Mouse (Mus musculus): ENCODE measurements around the gene Ak3. TPM values are rescaled to one million over a fixed set of nuclear protein-coding genes. Genes with fewer than 3 reads are reported as not detected.

Ak3 gene
- polyA plus RNA-seq (2015; fragmentation: Nextera tagmentation; extraction: Ambion mirVana), result 68.9 and 83.1 TPM in 2 replicates

- peak within 1 kb of the TSS; percentile 65 for H3K27ac ChIP-seq (ENCODE audit: low read length)
- peaks cover 12% of the 10 kb centered on the region for H3K4me1 ChIP-seq (replicated peaks; ENCODE audit: control insufficient read depth, insufficient read depth, low read length)
- ATAC-seq, result peak; percentile 92
- peak within 1 kb of the TSS; percentile 90 for H3K4me3 ChIP-seq (replicated peaks; ENCODE audit: low read length)
- peak within 1 kb of the TSS; percentile 90 for H3K9ac ChIP-seq (replicated peaks; ENCODE audit: low read depth, low read length)
- under 1% methylated on average over 68 of the region's 68 CpGs for WGBS
- H3K4me2 ChIP-seq (ENCODE audit: low read length), result peak within 1 kb of the TSS; percentile 69
- H3K27me3 ChIP-seq (replicated peaks; ENCODE audit: control insufficient read depth, insufficient read depth, low read length), result no peaks in the 10 kb centered on the region
- no peaks in the 10 kb centered on the region for H3K9me3 ChIP-seq (ENCODE audit: control insufficient read depth, low read length)
- no peaks in the 10 kb centered on the region for H3K36me3 ChIP-seq (ENCODE audit: control insufficient read depth, insufficient read depth)
Measured at GRCm38 (mm10) chr19:29047334-29048170, at the start of gene Ak3. Ak3 (minus strand) TSS chr19:29047961.

GRCm38 (mm10) chr19:29092194-29092593 is 44.4 kb upstream of the Ak3 start:
- no peak overlapping the region for H3K4me2 ChIP-seq (ENCODE audit: low read length)
- H3K4me1 ChIP-seq (replicated peaks; ENCODE audit: control insufficient read depth, insufficient read depth, low read length), result no peaks in the 10 kb centered on the region
- H3K9ac ChIP-seq (replicated peaks; ENCODE audit: low read depth, low read length), result no peak overlapping the region
- no peak overlapping the region for H3K4me3 ChIP-seq (replicated peaks; ENCODE audit: low read length)
- no peaks in the 10 kb centered on the region for H3K36me3 ChIP-seq (ENCODE audit: control insufficient read depth, insufficient read depth)
- no peak for ATAC-seq
- H3K27me3 ChIP-seq (replicated peaks; ENCODE audit: control insufficient read depth, insufficient read depth, low read length), result no peaks in the 10 kb centered on the region
- H3K9me3 ChIP-seq (ENCODE audit: control insufficient read depth, low read length), result no peaks in the 10 kb centered on the region
- H3K27ac ChIP-seq (ENCODE audit: low read length), result no peak overlapping the region

- no peak overlapping the region for H3K4me3 ChIP-seq (replicated peaks; ENCODE audit: low read length)
- 83% methylated on average over 6 of the region's 6 CpGs for WGBS
- no peak overlapping the region for H3K9ac ChIP-seq (replicated peaks; ENCODE audit: low read depth, low read length)
- no peaks in the 10 kb centered on the region for H3K9me3 ChIP-seq (ENCODE audit: control insufficient read depth, low read length)
- H3K4me1 ChIP-seq (replicated peaks; ENCODE audit: control insufficient read depth, insufficient read depth, low read length), result no peaks in the 10 kb centered on the region
- no peak overlapping the region for H3K4me2 ChIP-seq (ENCODE audit: low read length)
- ATAC-seq, result no peak
- H3K27me3 ChIP-seq (replicated peaks; ENCODE audit: control insufficient read depth, insufficient read depth, low read length), result no peaks in the 10 kb centered on the region
- no peak overlapping the region for H3K27ac ChIP-seq (ENCODE audit: low read length)
- H3K36me3 ChIP-seq (ENCODE audit: control insufficient read depth, insufficient read depth), result no peaks in the 10 kb centered on the region
Measured at GRCm38 (mm10) chr19:29088628-29089027, 40.9 kb upstream of the Ak3 start.

- peak; percentile 64 for ATAC-seq
- WGBS, result 20% methylated on average over 6 of the region's 6 CpGs
- Histone ChIP-seq H3K4me3 (replicated peaks; ENCODE audit: low read length) (no peak overlapping the region), H3K9me3 (ENCODE audit: control insufficient read depth, low read length) (no peaks in the 10 kb centered on the region), H3K27me3 (replicated peaks; ENCODE audit: control insufficient read depth, insufficient read depth, low read length) (no peaks in the 10 kb centered on the region), H3K9ac (replicated peaks; ENCODE audit: low read depth, low read length) (no peak overlapping the region), H3K4me2 (ENCODE audit: low read length) (no peak overlapping the region), H3K4me1 (replicated peaks; ENCODE audit: control insufficient read depth, insufficient read depth, low read length) (peaks cover 7% of the 10 kb centered on the region; the same call in 1 of the 2 replicates), H3K27ac (ENCODE audit: low read length) (no peak overlapping the region), H3K36me3 (ENCODE audit: control insufficient read depth, insufficient read depth) (no peaks in the 10 kb centered on the region)
Measured at GRCm38 (mm10) chr19:29074802-29075201, 27.0 kb upstream of the Ak3 start.

- WGBS, result 87% methylated on average over 5 of the region's 5 CpGs
- ATAC-seq, result no peak
Measured at GRCm38 (mm10) chr19:29069195-29069594, 21.4 kb upstream of the Ak3 start.

GRCm38 (mm10) chr19:29066981-29067471 is 19.3 kb upstream of the Ak3 start:
- H3K27me3 ChIP-seq (replicated peaks; ENCODE audit: control insufficient read depth, insufficient read depth, low read length), result no peaks in the 10 kb centered on the region
- 19% methylated on average over 11 of the region's 11 CpGs for WGBS
- no peak for ATAC-seq
- H3K9ac ChIP-seq (replicated peaks; ENCODE audit: low read depth, low read length), result no peak overlapping the region
- peaks cover 11% of the 10 kb centered on the region; the same call in 1 of the 2 replicates for H3K4me1 ChIP-seq (replicated peaks; ENCODE audit: control insufficient read depth, insufficient read depth, low read length)
- no peaks in the 10 kb centered on the region for H3K36me3 ChIP-seq (ENCODE audit: control insufficient read depth, insufficient read depth)
- no peak overlapping the region for H3K27ac ChIP-seq (ENCODE audit: low read length)
- no peak overlapping the region for H3K4me3 ChIP-seq (replicated peaks; ENCODE audit: low read length)
- H3K9me3 ChIP-seq (ENCODE audit: control insufficient read depth, low read length), result no peaks in the 10 kb centered on the region
- no peak overlapping the region for H3K4me2 ChIP-seq (ENCODE audit: low read length)

More at GRCm38 (mm10) chr19:29069195-29069594, 21.4 kb upstream of the Ak3 start:
- Histone ChIP-seq H3K4me1 (replicated peaks; ENCODE audit: control insufficient read depth, insufficient read depth, low read length) (peaks cover 5% of the 10 kb centered on the region; the same call in 1 of the 2 replicates), H3K9me3 (ENCODE audit: control insufficient read depth, low read length) (no peaks in the 10 kb centered on the region), H3K4me2 (ENCODE audit: low read length) (no peak overlapping the region), H3K36me3 (ENCODE audit: control insufficient read depth, insufficient read depth) (no peaks in the 10 kb centered on the region), H3K4me3 (replicated peaks; ENCODE audit: low read length) (no peak overlapping the region), H3K27me3 (replicated peaks; ENCODE audit: control insufficient read depth, insufficient read depth, low read length) (no peaks in the 10 kb centered on the region), H3K9ac (replicated peaks; ENCODE audit: low read depth, low read length) (no peak overlapping the region), H3K27ac (ENCODE audit: low read length) (no peak overlapping the region)

- Histone ChIP-seq H3K27ac (ENCODE audit: low read length) (no peak overlapping the region), H3K36me3 (ENCODE audit: control insufficient read depth, insufficient read depth) (no peaks in the 10 kb centered on the region), H3K9me3 (ENCODE audit: control insufficient read depth, low read length) (no peaks in the 10 kb centered on the region), H3K27me3 (replicated peaks; ENCODE audit: control insufficient read depth, insufficient read depth, low read length) (no peaks in the 10 kb centered on the region), H3K4me1 (replicated peaks; ENCODE audit: control insufficient read depth, insufficient read depth, low read length) (peaks cover 11% of the 10 kb centered on the region; the same call in 1 of the 2 replicates), H3K4me3 (replicated peaks; ENCODE audit: low read length) (no peak overlapping the region), H3K9ac (replicated peaks; ENCODE audit: low read depth, low read length) (no peak overlapping the region), H3K4me2 (ENCODE audit: low read length) (no peak overlapping the region)
- 52% methylated on average over 9 of the region's 9 CpGs for WGBS
- peak; percentile 32 for ATAC-seq
Measured at GRCm38 (mm10) chr19:29064451-29065102, 16.8 kb upstream of the Ak3 start.

- 0 out of 2 replicates have a peak overlapping the region, but pooled peaks have one; percentile 35 for H3K9ac ChIP-seq (replicated peaks; ENCODE audit: low read depth, low read length)
- no peak overlapping the region; the same call in 1 of the 2 replicates for H3K4me3 ChIP-seq (replicated peaks; ENCODE audit: low read length)
- H3K9me3 ChIP-seq (ENCODE audit: control insufficient read depth, low read length), result no peaks in the 10 kb centered on the region
Measured at GRCm38 (mm10) chr19:29063577-29064363, 16.0 kb upstream of the Ak3 start.

More at GRCm38 (mm10) chr19:29063577-29064363, 16.0 kb upstream of the Ak3 start:
- peaks cover 11% of the 10 kb centered on the region; the same call in 1 of the 2 replicates for H3K4me1 ChIP-seq (replicated peaks; ENCODE audit: control insufficient read depth, insufficient read depth, low read length)
- H3K27ac ChIP-seq (ENCODE audit: low read length), result no peak overlapping the region
- ATAC-seq, result peak; percentile 79
- no peaks in the 10 kb centered on the region for H3K36me3 ChIP-seq (ENCODE audit: control insufficient read depth, insufficient read depth)
- peak overlapping the region; percentile 52 for H3K4me2 ChIP-seq (ENCODE audit: low read length)
- WGBS, result 12% methylated on average over 18 of the region's 18 CpGs
- H3K27me3 ChIP-seq (replicated peaks; ENCODE audit: control insufficient read depth, insufficient read depth, low read length), result no peaks in the 10 kb centered on the region

Measured in forebrain, embryonic 16.5 days (tissue).